Mouse (Mus musculus) kidney, postnatal 14 days (tissue): ENCODE measurements around the gene Tmem234.

Source experiments
- DNase-seq: peaks from one replicate; pipeline ENCODE4 v3.0.0; 2022; ENCODE audit warnings: mixed read lengths

Gene Tmem234

DNA sequence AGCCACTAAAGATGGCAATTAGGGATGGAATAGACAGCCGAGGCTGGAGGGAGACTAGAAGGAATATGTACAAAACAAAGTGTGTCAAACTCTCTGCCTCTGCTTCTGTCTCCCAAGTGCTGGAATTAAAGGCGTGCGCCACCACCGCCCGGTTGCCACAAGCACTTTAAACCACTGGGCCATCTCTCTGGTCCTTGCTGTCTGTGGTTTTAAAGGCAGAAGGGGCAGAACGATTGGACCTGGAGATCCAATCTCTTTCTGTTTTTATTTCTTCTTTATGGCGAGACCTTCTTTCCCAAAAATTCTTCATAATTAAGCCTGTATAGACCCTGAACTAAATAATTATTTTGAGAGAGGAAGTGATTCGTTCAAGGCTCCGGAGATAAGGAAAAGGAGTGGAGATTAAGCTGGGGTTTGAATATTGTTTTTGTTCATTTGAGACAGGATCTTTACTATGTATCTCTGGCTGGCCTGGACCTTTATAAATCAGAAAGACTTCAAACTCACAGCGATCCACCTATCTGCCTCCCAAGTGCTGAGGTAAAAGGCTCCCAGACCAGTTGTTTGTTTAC, 72.5 kb downstream of the Tmem234 start:
- no peak for DNase-seq
